Mouse (Mus musculus) heart, embryonic 16.5 days (tissue): ENCODE data around the gene Hist2h2bb. TPM values are rescaled to one million over a fixed set of nuclear protein-coding genes. Genes with fewer than 3 reads are reported as not detected.
"Not testable (repeated sequence)": the region's sequence is repeated elsewhere in the genome, so short reads cannot be mapped to it uniquely, and the experiment has no call there.

ENCODE experiments used
- ATAC-seq: fragments of 200-750 bp; cut with Nextera tagmentation; replicated peaks from 2 replicates; pipeline ENCODE4 v1.8.0; 2017; ENCODE audit warnings: moderate number of reproducible peaks; ENCODE audit not compliant: insufficient read depth, low FRiP score; ENCODE audit errors: extremely low read depth
- H3K27ac ChIP-seq: fragments of 300-500 bp; sonication (generic); 2 replicates; pipeline ENCODE4 v1.5.1; 2014; ENCODE audit warnings: mild to moderate bottlenecking, low read length, control low read depth, moderate library complexity
- H3K27me3 ChIP-seq: fragments of 300-500 bp; sonication (generic); 2 replicates; pipeline ENCODE4 v1.6.1; 2014; ENCODE audit warnings: low read length, mixed read lengths; ENCODE audit not compliant: control insufficient read depth, insufficient read depth
- H3K36me3 ChIP-seq: fragments of 300-500 bp; sonication (generic); 2 replicates; pipeline ENCODE4 v1.6.1; 2014; ENCODE audit not compliant: control insufficient read depth, insufficient read depth
- H3K4me1 ChIP-seq: fragments of 300-500 bp; sonication (generic); 2 replicates; pipeline ENCODE4 v1.6.1; 2014; ENCODE audit warnings: low read length, mixed read lengths; ENCODE audit not compliant: control insufficient read depth, insufficient read depth
- H3K4me2 ChIP-seq: fragments of 300-500 bp; sonication (generic); 2 replicates; pipeline ENCODE4 v1.6.1; 2014; ENCODE audit warnings: low read depth, mild to moderate bottlenecking, control low read depth, low read length
- H3K4me3 ChIP-seq: fragments of 300-500 bp; sonication (generic); 2 replicates; pipeline ENCODE4 v1.5.1; 2014; ENCODE audit warnings: mild to moderate bottlenecking, control low read depth, low read length
- H3K9ac ChIP-seq: fragments of 300-500 bp; sonication (generic); 2 replicates; pipeline ENCODE4 v1.6.1; 2014; ENCODE audit warnings: low read length, control low read depth
- H3K9me3 ChIP-seq: fragments of 300-500 bp; sonication (generic); replicated peaks from 2 replicates; pipeline ENCODE4 v1.6.1; 2016; ENCODE audit warnings: low read length; ENCODE audit not compliant: control insufficient read depth
- WGBS: fragments of 180-500 bp; shearing (Covaris S2); extraction: QIAGEN DNeasy Blood & Tissue Kit; methylation state at CpG from one replicate; pipeline ENCODE4 v1.1.7; 2014; 5-methylcytosine and 5-hydroxymethylcytosine counted together
- polyA plus RNA-seq: library from polyadenylated mRNA; unstranded; fragments of >200 nt; fragmentation: Nextera tagmentation; extraction: Ambion mirVana; gene quantifications from 2 replicates; pipeline ENCODE4 v1.2.1, GENCODE M21; 2015

Gene Hist2h2bb
- polyA plus RNA-seq, 1 experiment from 2014 or later, result 3.7 TPM

DNA sequence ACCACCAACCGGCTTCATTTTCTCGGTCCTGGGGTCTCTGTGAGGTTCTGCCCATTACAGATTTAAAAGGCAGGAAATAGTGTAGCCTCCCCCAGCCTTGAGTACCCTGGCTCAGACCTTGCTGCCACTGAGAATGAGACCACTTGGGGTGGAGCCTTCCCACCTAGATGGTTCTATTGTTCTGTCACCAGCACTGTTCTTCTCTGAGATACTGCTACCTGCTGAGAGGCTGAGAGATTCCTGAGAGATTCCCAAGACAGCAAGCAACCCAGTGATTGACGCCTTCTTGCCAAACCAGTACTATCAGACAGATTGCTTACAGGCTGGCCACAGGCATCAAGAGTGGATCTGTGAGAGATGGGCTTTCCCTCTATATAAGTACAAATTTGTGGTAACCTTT, 19.6 kb downstream of the Hist2h2bb start:
- Histone ChIP-seq H3K36me3 (no peaks in the 10 kb centered on the region), H3K9ac (no peak overlapping the region), H3K27ac (no peak overlapping the region), H3K4me1 (no peaks in the 10 kb centered on the region), H3K27me3 (no peaks in the 10 kb centered on the region), H3K9me3 (no peaks in the 10 kb centered on the region), H3K4me3 (no peak overlapping the region), H3K4me2 (no peak overlapping the region)
- WGBS, result 64% methylated on average over 3 of the region's 3 CpGs
- ATAC-seq, result no peak

DNA sequence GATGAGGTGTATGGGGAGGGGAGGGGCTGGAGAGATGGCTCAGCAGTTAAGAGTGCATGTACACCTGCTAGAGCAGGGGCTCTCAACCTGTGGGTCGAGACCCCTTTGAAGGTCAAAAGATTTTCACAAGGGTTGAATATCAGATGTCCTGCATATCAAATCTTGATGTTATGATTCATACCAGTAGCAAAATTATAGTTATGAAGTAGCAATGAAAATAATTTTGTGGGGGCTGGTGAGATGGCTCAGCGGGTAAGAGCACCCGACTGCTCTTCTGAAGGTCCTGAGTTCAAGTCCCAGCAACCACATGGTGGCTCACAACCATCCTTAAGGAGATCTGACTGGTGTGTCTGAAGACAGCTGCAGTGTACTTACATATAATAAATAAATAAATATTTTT, 21.2 kb downstream of the Hist2h2bb start:
- 87% methylated on average over 3 of the region's 3 CpGs for WGBS

DNA sequence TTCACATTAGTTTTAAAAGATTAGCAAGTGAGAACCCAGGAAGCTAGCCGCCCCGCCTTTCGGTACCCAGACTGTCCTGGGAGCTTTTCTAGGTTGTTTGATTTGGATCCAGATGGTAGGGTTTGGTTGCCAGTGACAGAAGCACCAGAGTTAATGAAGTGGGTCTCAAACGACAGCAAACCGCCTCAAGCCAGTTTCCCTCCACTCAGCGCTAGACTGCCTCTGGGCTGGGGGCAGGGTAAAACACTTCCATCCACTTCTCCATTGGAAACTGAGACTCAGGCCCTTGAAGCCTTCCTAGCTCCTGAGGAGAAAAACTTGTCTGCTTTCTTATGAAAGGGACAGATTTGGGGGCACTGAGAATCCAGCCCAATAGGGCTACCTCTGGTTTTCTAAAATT, 23.1 kb downstream of the Hist2h2bb start:
- no peak overlapping the region for H3K4me2 ChIP-seq
- no peaks in the 10 kb centered on the region for H3K27me3 ChIP-seq
- no peak overlapping the region for H3K27ac ChIP-seq
- H3K4me1 ChIP-seq, result no peaks in the 10 kb centered on the region
- H3K9ac ChIP-seq, result no peak overlapping the region
- no peak overlapping the region for H3K4me3 ChIP-seq
- peaks cover 6% of the 10 kb centered on the region; the same call in 1 of the 2 replicates for H3K9me3 ChIP-seq
- WGBS, result 71% methylated on average over 6 of the region's 6 CpGs
- ATAC-seq, result no peak
- no peaks in the 10 kb centered on the region for H3K36me3 ChIP-seq

More for the DNA sequence above, 21.2 kb downstream of the Hist2h2bb start:
- H3K9ac ChIP-seq, H3K27ac ChIP-seq, ATAC-seq, H3K4me3 ChIP-seq, H3K27me3 ChIP-seq, H3K9me3 ChIP-seq, H3K4me2 ChIP-seq, H3K36me3 ChIP-seq, H3K4me1 ChIP-seq: not testable (repeated sequence)

DNA sequence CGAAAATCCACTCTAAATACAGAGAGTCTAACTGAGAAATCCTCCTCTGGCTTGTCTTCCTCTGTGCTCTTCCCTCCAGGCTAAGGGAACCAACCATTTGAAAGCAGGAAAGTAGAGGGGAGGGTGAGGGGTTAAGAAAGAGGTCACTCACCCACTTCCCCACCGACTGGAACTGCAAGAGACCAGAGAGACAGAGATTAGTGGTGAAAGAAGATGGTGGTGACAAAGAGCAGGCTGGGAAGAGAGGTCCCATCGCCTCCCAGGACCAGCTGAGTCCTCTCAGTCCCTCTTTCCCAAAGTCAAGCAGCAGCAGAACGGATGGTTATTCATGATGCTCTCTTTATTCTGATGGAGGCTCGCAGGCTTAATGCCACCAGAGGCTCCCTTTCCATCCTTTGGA, 23.8 kb downstream of the Hist2h2bb start:
- WGBS, result 47% methylated on average over 5 of the region's 5 CpGs
- Histone ChIP-seq H3K4me3 (no peak overlapping the region), H3K9ac (no peak overlapping the region), H3K27me3 (no peaks in the 10 kb centered on the region), H3K36me3 (no peaks in the 10 kb centered on the region), H3K27ac (no peak overlapping the region), H3K4me1 (no peaks in the 10 kb centered on the region), H3K4me2 (no peak overlapping the region), H3K9me3 (peaks cover 6% of the 10 kb centered on the region; the same call in 1 of the 2 replicates)
- ATAC-seq, result no peak

DNA sequence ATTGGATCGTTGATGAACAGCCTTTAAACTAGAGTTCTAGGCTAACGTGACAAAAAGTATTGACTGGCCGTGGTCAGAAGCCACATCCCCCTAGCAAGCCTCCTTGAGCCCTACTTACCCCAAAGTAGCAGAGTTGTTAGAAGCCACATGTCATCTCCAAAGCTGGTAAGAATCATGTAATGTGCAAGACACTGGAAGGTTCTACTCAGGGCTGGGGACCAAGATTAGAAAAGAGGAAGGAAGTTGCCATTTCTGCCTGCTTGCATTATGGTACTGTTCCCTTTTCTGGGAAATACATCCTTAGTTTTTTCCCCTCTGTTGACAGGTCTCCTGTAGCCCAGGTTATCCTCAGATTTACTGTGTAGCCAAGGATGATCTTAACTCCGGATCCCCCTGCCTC, 24.2 kb downstream of the Hist2h2bb start, which contains the start of gene Fcgr1:
TSS of gene Fcgr1 (minus strand) at position 183 of the 400 bp plus-strand sequence.
- ATAC-seq, result no peak
- Histone ChIP-seq H3K27me3 (no peaks in the 10 kb centered on the region), H3K4me3 (no peak within 1 kb of the TSS), H3K27ac (no peak within 1 kb of the TSS), H3K4me2 (no peak within 1 kb of the TSS), H3K9ac (no peak within 1 kb of the TSS), H3K36me3 (no peaks in the 10 kb centered on the region), H3K4me1 (no peaks in the 10 kb centered on the region), H3K9me3 (peaks cover 6% of the 10 kb centered on the region; the same call in 1 of the 2 replicates)
- 70% methylated on average over 4 of the region's 4 CpGs for WGBS

DNA sequence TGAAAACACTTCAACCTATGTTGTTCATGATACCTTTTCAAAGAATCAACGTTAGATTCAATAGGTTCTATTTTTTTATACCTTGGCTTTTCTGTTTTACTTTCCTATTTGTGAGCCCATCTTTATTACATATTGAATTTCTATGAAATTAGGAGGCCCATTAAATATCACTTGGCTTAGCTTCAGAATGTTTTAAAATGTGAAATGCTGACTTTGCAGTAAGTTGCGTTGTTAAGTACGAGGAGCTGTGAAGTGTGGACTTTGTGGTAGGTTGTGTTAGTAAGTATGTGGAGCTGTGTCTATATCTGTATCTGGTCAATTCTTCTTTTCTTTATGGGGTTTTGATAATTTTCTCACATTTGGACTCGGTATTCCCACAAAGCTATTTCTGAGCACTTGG, 28.8 kb downstream of the Hist2h2bb start:
- no peak overlapping the region for H3K4me2 ChIP-seq
- ATAC-seq, result no peak
- 82% methylated on average over 4 of the region's 4 CpGs for WGBS
- H3K27ac ChIP-seq, result no peak overlapping the region
- H3K4me1 ChIP-seq, result 0 out of 2 replicates have a peak, but pooled peaks cover 2% of the 10 kb centered on the region
- H3K9me3 ChIP-seq, result peaks cover 6% of the 10 kb centered on the region; the same call in 1 of the 2 replicates
- H3K9ac ChIP-seq, result no peak overlapping the region
- H3K36me3 ChIP-seq, result no peaks in the 10 kb centered on the region
- H3K27me3 ChIP-seq, result no peaks in the 10 kb centered on the region; the same call in 1 of the 2 replicates
- H3K4me3 ChIP-seq, result no peak overlapping the region

DNA sequence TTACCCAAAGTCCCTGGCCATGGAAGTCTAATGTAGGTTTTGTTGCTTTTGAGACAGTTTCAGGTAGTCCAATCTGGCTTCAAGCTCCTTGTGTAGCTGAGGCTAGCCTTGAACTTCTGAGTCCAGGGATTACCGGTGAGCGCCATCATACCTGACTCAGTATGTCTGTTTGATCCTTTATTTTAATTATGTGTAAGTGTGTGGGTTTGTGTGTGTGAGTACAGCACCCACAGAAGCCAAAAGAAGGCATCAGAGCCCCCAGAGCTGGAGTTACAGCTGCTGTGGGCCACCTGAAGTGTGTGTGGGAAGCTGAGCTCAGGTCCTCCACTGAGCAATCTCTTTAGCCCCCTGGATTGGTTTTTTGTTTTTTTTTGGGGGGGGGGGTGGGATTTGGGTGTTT, 30.0 kb downstream of the Hist2h2bb start:
- ATAC-seq, result no peak

DNA sequence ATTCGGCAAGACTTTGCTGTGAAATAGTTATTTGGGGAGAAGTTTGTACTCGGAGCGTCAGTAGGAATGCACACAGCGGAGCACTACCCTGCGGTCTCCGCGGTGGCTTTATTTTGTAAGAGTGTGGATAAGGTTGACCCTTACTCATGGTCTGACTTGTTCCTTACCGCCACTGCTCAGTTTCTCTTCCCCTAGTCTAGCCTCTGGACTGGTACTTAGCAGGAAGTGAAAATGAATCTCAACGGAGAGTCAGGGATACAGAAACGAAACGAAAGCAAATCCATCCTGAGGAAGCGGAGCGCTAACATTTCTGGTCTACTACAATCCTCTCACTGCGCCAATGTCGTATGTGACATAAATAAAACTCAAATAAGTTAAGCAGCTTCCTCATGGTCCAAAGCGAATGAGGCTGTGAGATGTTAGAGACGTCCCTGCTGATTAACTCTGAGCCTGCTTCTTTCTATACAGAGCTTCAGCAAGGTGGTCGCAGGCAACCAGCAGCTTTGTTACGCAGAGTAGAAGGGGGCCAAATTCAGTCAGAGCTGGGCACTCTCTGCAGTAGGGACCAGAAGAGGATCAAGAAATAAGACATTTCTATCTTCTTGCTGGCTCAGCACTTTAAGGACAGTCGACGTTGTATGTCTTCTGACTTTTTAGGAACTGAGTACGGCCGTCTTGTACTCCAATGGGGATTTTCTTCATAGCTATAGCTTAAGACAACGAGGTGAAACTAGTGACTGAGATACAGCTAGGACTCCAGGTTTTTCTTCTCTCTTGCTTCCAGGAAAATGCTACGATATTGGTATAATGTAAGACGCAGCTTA, 31.4 kb downstream of the Hist2h2bb start:
- ATAC-seq, result no peak
- Histone ChIP-seq H3K4me3 (peak overlapping the region; percentile 50), H3K4me1 (0 out of 2 replicates have a peak, but pooled peaks cover 2% of the 10 kb centered on the region), H3K27me3 (no peaks in the 10 kb centered on the region; the same call in 1 of the 2 replicates), H3K9ac (peak overlapping the region; percentile 54), H3K4me2 (peak overlapping the region; percentile 62), H3K9me3 (no peaks in the 10 kb centered on the region; the same call in 1 of the 2 replicates), H3K36me3 (no peaks in the 10 kb centered on the region), H3K27ac (no peak overlapping the region)
- WGBS, result 60% methylated on average over 26 of the region's 26 CpGs

More for the DNA sequence above, 30.0 kb downstream of the Hist2h2bb start:
- Histone ChIP-seq H3K4me1 (0 out of 2 replicates have a peak, but pooled peaks cover 2% of the 10 kb centered on the region), H3K9ac (no peak overlapping the region), H3K36me3 (no peaks in the 10 kb centered on the region), H3K4me3 (no peak overlapping the region), H3K4me2 (no peak overlapping the region), H3K27ac (no peak overlapping the region), H3K27me3 (no peaks in the 10 kb centered on the region; the same call in 1 of the 2 replicates), H3K9me3 (peaks cover 6% of the 10 kb centered on the region; the same call in 1 of the 2 replicates)
- WGBS, result 97% methylated on average over 2 of the region's 2 CpGs

DNA sequence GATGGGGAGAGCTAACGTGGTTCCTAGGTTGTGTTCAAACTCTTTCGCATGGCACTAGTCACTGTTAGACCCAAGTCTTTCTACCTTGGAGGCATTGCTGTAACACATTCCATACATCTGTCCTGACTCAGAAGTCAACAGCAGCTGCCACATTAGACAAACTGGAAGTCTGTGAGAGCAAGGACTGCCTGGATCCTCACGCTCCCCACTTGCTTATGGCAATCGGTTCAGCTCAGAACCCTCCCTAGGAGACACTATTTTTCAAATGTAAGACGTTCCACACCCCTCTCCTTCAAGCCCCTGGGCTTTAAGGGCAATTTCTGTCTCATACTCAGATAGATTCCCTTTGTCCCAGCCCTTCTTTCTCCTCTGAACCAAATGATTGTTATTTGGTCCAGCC, 32.5 kb downstream of the Hist2h2bb start:
- no peaks in the 10 kb centered on the region for H3K36me3 ChIP-seq
- no peak overlapping the region for H3K4me3 ChIP-seq
- H3K27ac ChIP-seq, result no peak overlapping the region
- H3K4me2 ChIP-seq, result no peak overlapping the region
- H3K4me1 ChIP-seq, result 0 out of 2 replicates have a peak, but pooled peaks cover 2% of the 10 kb centered on the region
- no peak overlapping the region for H3K9ac ChIP-seq
- ATAC-seq, result no peak
- no peaks in the 10 kb centered on the region; the same call in 1 of the 2 replicates for H3K27me3 ChIP-seq
- 76% methylated on average over 5 of the region's 5 CpGs for WGBS
- no peaks in the 10 kb centered on the region for H3K9me3 ChIP-seq
